Mouse (Mus musculus) bone marrow macrophage, adult 2 months (primary cell): ENCODE results near the gene Rptor. TPM values are rescaled to one million over a fixed set of nuclear protein-coding genes. Genes with fewer than 3 reads are reported as not detected.

Experiments used
- H3K27ac ChIP-seq: 2 replicates; pipeline ENCODE4 v1.5.1; 2012; ENCODE audit warnings: low read depth, low read length; ENCODE audit not compliant: insufficient read depth
- H3K4me1 ChIP-seq: 2 replicates; pipeline ENCODE4 v1.6.1; 2012; ENCODE audit warnings: low read length; ENCODE audit not compliant: control insufficient read depth, insufficient read depth
- H3K4me3 ChIP-seq: 2 replicates; pipeline ENCODE4 v1.5.1; 2012; ENCODE audit warnings: mild to moderate bottlenecking, low read length, moderate library complexity; ENCODE audit not compliant: insufficient read depth
- CTCF ChIP-seq: IDR thresholded peaks from 2 replicates; pipeline ENCODE4 v1.5.1; 2012; ENCODE audit warnings: low read depth, mild to moderate bottlenecking, low read length, moderate library complexity
- POLR2A ChIP-seq: IDR thresholded peaks from 2 replicates; pipeline ENCODE4 v1.6.1; 2012; ENCODE audit warnings: mild to moderate bottlenecking, low read depth, low read length, borderline replicate concordance
- polyA plus RNA-seq: library from polyadenylated mRNA; stranded (reverse); fragments of >200 nt; gene quantifications from 2 replicates; pipeline ENCODE4 v1.2.4, GENCODE M21; 2012; ENCODE audit not compliant: missing spikeins, insufficient read depth, insufficient read length

Gene Rptor
- polyA plus RNA-seq, 1 experiment: 23.8 TPM

- H3K4me1 ChIP-seq: no peaks in the 10 kb centered on the region
- no peak overlapping the region for H3K27ac ChIP-seq
- H3K4me3 ChIP-seq: no peak overlapping the region
- no peak for TF ChIP-seq CTCF
- no peak for TF ChIP-seq POLR2A
Observed at GRCm38 (mm10) chr11:119770985-119771384, 168.3 kb downstream of the Rptor start.

- peaks cover 13% of the 10 kb centered on the region for H3K4me1 ChIP-seq
- TF ChIP-seq CTCF (no peak), POLR2A (no peak)
- no peak overlapping the region for H3K27ac ChIP-seq
- H3K4me3 ChIP-seq: no peak overlapping the region
Observed at GRCm38 (mm10) chr11:119772896-119773295, 170.2 kb downstream of the Rptor start.

GRCm38 (mm10) chr11:119775076-119775760 is 172.5 kb downstream of the Rptor start:
- Histone ChIP-seq H3K4me3 (no peak overlapping the region), H3K27ac (no peak overlapping the region), H3K4me1 (peaks cover 23% of the 10 kb centered on the region)
- no peak for TF ChIP-seq CTCF
- no peak for TF ChIP-seq POLR2A

- no peak overlapping the region for H3K27ac ChIP-seq
- no peak overlapping the region for H3K4me3 ChIP-seq
- TF ChIP-seq CTCF (no peak), POLR2A (no peak)
- H3K4me1 ChIP-seq: peaks cover 28% of the 10 kb centered on the region
Observed at GRCm38 (mm10) chr11:119777236-119777635, 174.5 kb downstream of the Rptor start.

- Histone ChIP-seq H3K27ac (no peak overlapping the region), H3K4me3 (no peak overlapping the region), H3K4me1 (peaks cover 28% of the 10 kb centered on the region)
- TF ChIP-seq CTCF (no peak), POLR2A (no peak)
Observed at GRCm38 (mm10) chr11:119777872-119778271, 175.2 kb downstream of the Rptor start.

- Histone ChIP-seq H3K27ac (no peak overlapping the region), H3K4me1 (peaks cover 30% of the 10 kb centered on the region), H3K4me3 (no peak overlapping the region)
- TF ChIP-seq POLR2A (no peak), CTCF (no peak)
Observed at GRCm38 (mm10) chr11:119780290-119780689, 177.6 kb downstream of the Rptor start.

- TF ChIP-seq POLR2A: no peak
- TF ChIP-seq CTCF: no peak
- no peak overlapping the region for H3K27ac ChIP-seq
- H3K4me1 ChIP-seq: peaks cover 33% of the 10 kb centered on the region
- no peak overlapping the region for H3K4me3 ChIP-seq
Observed at GRCm38 (mm10) chr11:119781165-119781564, 178.5 kb downstream of the Rptor start.

- no peak overlapping the region for H3K27ac ChIP-seq
- TF ChIP-seq CTCF (no peak), POLR2A (no peak)
- H3K4me1 ChIP-seq: peaks cover 35% of the 10 kb centered on the region
- H3K4me3 ChIP-seq: no peak overlapping the region
Observed at GRCm38 (mm10) chr11:119781726-119782125, 179.0 kb downstream of the Rptor start.

GRCm38 (mm10) chr11:119783653-119784052 is 180.9 kb downstream of the Rptor start:
- no peak overlapping the region for H3K27ac ChIP-seq
- H3K4me3 ChIP-seq: no peak overlapping the region
- TF ChIP-seq CTCF: no peak
- TF ChIP-seq POLR2A: no peak
- peaks cover 23% of the 10 kb centered on the region for H3K4me1 ChIP-seq

GRCm38 (mm10) chr11:119784672-119785341 is 182.1 kb downstream of the Rptor start:
- TF ChIP-seq CTCF (no peak), POLR2A (no peak)
- Histone ChIP-seq H3K4me3 (no peak overlapping the region), H3K4me1 (peaks cover 30% of the 10 kb centered on the region), H3K27ac (no peak overlapping the region)
